Mouse (Mus musculus): Measurements from ENCODE around the gene Olfr599. TPM values are rescaled to one million over a fixed set of nuclear protein-coding genes. Genes with fewer than 3 reads are reported as not detected.
"Not testable (repeated sequence)": the region's sequence is repeated elsewhere in the genome, so short reads cannot be mapped to it uniquely, and the experiment has no call there.

The Olfr599 gene
- total RNA-seq (2021): not detected
- long read RNA-seq, experiment 1: 0 reads
- long read RNA-seq, experiment 2: 0 reads

DNA sequence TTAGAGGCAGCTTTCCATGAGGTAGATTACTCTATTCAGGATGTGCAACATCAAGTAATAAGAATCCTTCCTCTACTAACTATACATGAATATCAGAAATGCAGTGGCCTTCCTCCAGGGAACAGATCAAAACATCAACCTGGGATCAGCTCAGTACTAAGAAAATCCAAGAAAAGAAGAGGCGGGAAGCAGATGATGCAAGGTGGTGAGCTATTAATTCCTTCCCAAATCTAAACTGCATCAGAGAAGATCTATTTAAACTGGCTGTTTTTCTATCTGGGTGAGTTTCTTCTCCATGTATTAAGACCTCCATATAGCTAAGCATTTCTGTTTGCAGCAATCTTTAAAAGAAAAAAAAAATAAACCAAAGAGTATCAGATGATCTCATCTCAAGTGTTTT, at the start of gene Olfr599:
Olfr599 (plus strand) TSS at position 301 of the 400 bp plus-strand sequence.
- DNase-seq: no peak

- not testable (repeated sequence) for DNase-seq
Observed at GRCm38 (mm10) chr7:103305348-103305747, 30.4 kb upstream of the Olfr599 start, which contains the start of gene Olfr596. TSS of gene Olfr596 (plus strand) at chr7:103305648.

DNA sequence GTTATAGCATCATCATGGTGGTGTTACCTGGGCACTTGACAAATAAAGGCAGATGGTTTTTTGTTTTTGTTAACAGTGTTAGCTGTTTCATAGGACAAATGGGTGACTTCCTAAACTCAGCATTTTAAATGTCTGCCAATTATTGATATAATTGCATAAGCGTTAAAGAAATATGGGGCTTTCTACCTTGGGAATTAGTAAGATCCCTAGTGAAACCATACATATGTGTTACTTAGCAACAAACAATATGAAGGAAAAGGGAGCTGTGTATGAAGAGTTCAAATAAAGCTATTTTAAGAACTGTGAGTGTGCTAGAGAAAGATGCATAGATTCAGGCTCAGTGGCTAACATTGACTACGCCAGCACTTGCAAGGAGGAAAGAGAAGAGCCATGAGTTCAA, 19.7 kb upstream of the Olfr599 start, which contains the start of gene Olfr597:
Olfr597 (plus strand) TSS at position 301 of the 400 bp plus-strand sequence.
- DNase-seq: not testable (repeated sequence)

DNA sequence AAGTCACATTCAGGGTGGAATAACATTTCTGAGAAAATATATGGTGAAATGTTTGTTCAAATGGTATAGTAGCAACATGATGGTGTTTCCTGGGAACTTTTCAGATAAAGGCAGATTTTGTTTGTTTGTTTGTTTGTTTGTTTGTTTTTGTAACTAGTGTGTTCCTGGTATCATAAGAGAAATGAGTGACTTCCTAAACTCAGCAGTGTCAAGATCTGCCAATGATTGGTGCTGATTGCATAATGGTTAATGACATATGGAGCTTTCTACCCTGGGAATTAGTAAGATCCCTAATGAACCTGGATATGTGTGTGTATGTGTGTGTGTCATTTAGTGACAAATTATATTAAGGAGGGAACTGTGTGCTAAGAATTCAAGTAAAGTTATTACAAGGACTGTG, 12.4 kb upstream of the Olfr599 start, which contains the start of gene Olfr598:
Olfr598 (plus strand) TSS at position 301 of the 400 bp plus-strand sequence.
- no peak for DNase-seq

DNA sequence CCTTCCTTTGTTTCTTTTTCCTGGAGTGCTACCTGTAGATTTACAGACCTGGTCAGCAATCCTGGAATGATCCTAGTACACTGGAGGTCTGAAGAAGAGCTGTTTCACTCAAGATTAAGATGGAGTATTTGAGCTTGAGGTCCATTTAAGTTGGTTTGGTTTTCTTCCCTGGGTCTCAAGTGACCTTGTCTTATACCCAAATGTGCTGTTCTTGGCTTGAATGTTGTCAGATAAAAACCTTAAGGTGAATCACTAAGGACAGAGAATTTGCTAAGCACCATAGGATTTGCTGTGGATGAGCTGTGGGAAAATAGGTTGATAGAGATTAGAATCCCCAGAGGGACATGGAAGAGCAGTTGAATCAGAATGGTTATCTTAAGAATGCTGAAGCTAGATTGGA, 13.9 kb downstream of the Olfr599 start, which contains the start of gene Olfr600:
Olfr600 (minus strand) TSS at position 101 of the 400 bp plus-strand sequence.
- no peak for DNase-seq

DNA sequence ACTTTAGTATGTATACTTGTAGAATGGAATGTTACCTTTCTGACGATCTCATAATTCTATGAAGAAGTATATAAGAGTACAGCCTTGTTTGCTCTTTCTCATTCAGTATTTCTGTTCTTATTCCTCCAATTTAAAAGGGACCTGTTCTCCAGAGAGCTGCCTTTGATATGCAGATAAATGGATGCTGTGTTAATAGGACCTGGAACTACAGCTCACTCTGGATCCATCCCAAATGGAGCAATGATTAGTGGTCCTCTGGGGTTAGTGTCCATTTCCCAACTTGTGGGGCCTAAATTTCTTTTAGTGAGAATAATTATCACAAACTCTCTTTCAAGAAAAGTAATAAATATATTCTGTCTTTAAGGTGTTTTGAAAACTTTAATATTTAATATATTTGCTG, 26.8 kb downstream of the Olfr599 start, which contains the start of gene Olfr601:
Olfr601 (minus strand) TSS at position 101 of the 400 bp plus-strand sequence.
- DNase-seq: no peak

GRCm38 (mm10) chr7:103386077-103386476, 50.4 kb downstream of the Olfr599 start, which contains the start of gene Olfr603:
TSS of gene Olfr603 (minus strand) at chr7:103386177.
- DNase-seq: no peak

Other genes with a start within 250 kb of the Olfr599 start
- gene Olfr585, start 238.2 kb upstream of the Olfr599 start, total RNA-seq (2021): not detected
- gene Olfr586, start 210.3 kb upstream of the Olfr599 start, total RNA-seq (2021): not detected
- not detected for gene Olfr588-ps1, start 195.0 kb upstream of the Olfr599 start, total RNA-seq (2021)
- not detected for gene Olfr589, start 179.6 kb upstream of the Olfr599 start, total RNA-seq (2021)
- not detected for gene Olfr591, start 157.6 kb upstream of the Olfr599 start, total RNA-seq (2021)
- gene Olfr592, start 151.1 kb upstream of the Olfr599 start, total RNA-seq (2021): not detected
- gene Olfr593, start 124.1 kb upstream of the Olfr599 start, total RNA-seq (2021): not detected
- gene Olfr594, start 118.9 kb upstream of the Olfr599 start, total RNA-seq (2021): not detected
- gene Usp17ld, start 83.4 kb upstream of the Olfr599 start, total RNA-seq (2021): not detected
- gene Olfr596, start 30.3 kb upstream of the Olfr599 start, total RNA-seq (2021): not detected
- not detected for gene Olfr597, start 19.6 kb upstream of the Olfr599 start, total RNA-seq (2021)
- gene Olfr598, start 12.3 kb upstream of the Olfr599 start, total RNA-seq (2021): not detected
- gene Olfr600, start 13.8 kb downstream of the Olfr599 start, total RNA-seq (2021): not detected
- gene Olfr601, start 26.7 kb downstream of the Olfr599 start, total RNA-seq (2021): not detected
- gene Olfr603, start 50.3 kb downstream of the Olfr599 start, total RNA-seq (2021): not detected
- not detected for gene Usp17lc, start 79.2 kb downstream of the Olfr599 start, total RNA-seq (2021)
- gene Olfr605, start 109.5 kb downstream of the Olfr599 start, total RNA-seq (2021): not detected
- not detected for gene Olfr606, start 113.1 kb downstream of the Olfr599 start, total RNA-seq (2021)
- gene Olfr607, start 128.2 kb downstream of the Olfr599 start, total RNA-seq (2021): not detected
- not detected for gene Olfr608, start 134.0 kb downstream of the Olfr599 start, total RNA-seq (2021)
- not detected for gene Olfr609, start 162.1 kb downstream of the Olfr599 start, total RNA-seq (2021)
- not detected for gene Olfr610, start 176.2 kb downstream of the Olfr599 start, total RNA-seq (2021)
- gene Olfr611, start 184.9 kb downstream of the Olfr599 start, total RNA-seq (2021): not detected
- not detected for gene Olfr612, start 206.8 kb downstream of the Olfr599 start, total RNA-seq (2021)
- not detected for gene Olfr613, start 212.2 kb downstream of the Olfr599 start, total RNA-seq (2021)
- not detected for gene Olfr615, start 220.2 kb downstream of the Olfr599 start, total RNA-seq (2021)
- gene Olfr616, start 233.2 kb downstream of the Olfr599 start, total RNA-seq (2021): not detected
- gene Olfr617, start 237.1 kb downstream of the Olfr599 start, total RNA-seq (2021): not detected